Mouse (Mus musculus) left cerebral cortex, adult 2 months (tissue): ENCODE data around the gene Nuf2. TPM values are rescaled to one million over a fixed set of nuclear protein-coding genes. Genes with fewer than 3 reads are reported as not detected.
"Not testable (repeated sequence)": the region's sequence is repeated elsewhere in the genome, so short reads cannot be mapped to it uniquely, and the experiment has no call there.

Experiments
- DNase-seq, 2 experiments: peaks; one replicate each; pipeline ENCODE4 v3.0.0; 2021 to 2022; ENCODE audit warnings: low spot score in 2 of 2, mixed read lengths in 1 of 2; ENCODE audit errors: extremely low spot score in 1 of 2
- H3K27ac ChIP-seq: fragments of 200-600 bp; 2 replicates; pipeline ENCODE4 v1.8.1; 2022
- H3K4me3 ChIP-seq: fragments of 200-600 bp; 2 replicates; pipeline ENCODE4 v1.8.1; 2022
- CTCF ChIP-seq: fragments of 200-600 bp; IDR thresholded peaks from 2 replicates; pipeline ENCODE4 v1.8.1; 2022; ENCODE audit warnings: antibody characterized with exemption, mild to moderate bottlenecking, moderate library complexity
- intact Hi-C: fragments of 180-260 bp; cut with DNase I; formaldehyde crosslinking; loops from one replicate; pipeline ENCODE4 v1.15.1; 2025
- total RNA-seq, 2 experiments: library from RNA; stranded (reverse); gene quantifications; 2 replicates each; pipeline ENCODE4 v1.2.3; 2021

Nuf2 gene
- total RNA-seq, 2 experiments from 2014 or later, result 1.4 to 1.5 TPM

DNA sequence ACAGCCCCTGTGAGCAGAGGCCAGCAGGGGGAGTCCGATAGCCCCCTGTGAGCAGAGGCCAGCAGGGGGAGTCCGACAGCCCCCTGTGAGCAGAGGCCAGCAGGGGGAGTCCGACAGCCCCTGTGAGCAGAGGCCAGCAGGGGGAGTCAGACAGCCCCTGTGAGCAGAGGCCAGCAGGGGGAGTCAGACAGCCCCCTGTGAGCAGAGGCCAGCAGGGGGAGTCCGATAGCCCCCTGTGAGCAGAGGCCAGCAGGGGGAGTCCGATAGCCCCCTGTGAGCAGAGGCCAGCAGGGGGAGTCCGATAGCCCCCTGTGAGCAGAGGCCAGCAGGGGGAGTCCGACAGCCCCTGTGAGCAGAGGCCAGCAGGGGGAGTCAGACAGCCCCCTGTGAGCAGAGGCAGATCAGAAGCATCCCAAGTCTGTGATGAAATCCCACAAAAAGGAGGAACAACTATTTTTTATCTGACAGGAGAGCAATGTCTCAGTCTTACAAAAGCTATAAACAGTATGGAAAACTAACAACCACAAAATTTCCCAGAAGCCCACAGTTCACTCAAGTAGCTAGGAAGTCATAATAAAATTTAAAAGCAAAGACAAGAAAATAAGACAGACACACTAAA is 13.3 kb downstream of the Nuf2 start:
- intact Hi-C loops, result loop anchor here (5.0 kb wide), 1 partner anchor 419 kb away; no protein-coding TSS in a partner anchor
- peak; percentile 28 for TF ChIP-seq CTCF

DNA sequence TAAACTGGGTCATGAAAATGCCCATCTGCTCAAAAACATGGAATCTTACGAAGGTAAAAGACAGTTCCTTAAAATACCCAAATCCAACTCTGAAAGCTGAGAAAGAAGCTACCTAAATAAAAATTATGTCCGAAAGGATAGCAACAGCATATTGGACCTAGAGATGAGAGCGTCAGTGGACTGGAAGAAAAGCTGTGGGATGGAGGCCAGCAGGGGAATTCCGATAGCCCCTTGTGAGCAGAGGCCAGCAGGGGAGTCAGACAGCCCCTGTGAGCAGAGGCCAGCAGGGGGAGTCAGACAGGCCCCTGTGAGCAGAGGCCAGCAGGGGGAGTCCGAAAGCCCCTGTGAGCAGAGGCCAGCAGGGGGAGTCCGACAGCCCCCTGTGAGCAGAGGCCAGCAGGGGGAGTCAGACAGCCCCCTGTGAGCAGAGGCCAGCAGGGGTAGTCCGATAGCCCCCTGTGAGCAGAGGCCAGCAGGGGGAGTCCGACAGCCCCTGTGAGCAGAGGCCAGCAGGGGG is 13.8 kb downstream of the Nuf2 start:
- intact Hi-C loops, result loop anchor here (5.0 kb wide), 1 partner anchor 420 kb away; no protein-coding TSS in a partner anchor
- H3K27ac ChIP-seq, result no peak overlapping the region
- no peak for DNase-seq
- TF ChIP-seq CTCF, result peak; percentile 11; the same call in 1 of the 2 replicates
- H3K4me3 ChIP-seq, result no peak overlapping the region

More for the DNA sequence above, 13.3 kb downstream of the Nuf2 start:
- DNase-seq, H3K4me3 ChIP-seq, H3K27ac ChIP-seq: not testable (repeated sequence)

DNA sequence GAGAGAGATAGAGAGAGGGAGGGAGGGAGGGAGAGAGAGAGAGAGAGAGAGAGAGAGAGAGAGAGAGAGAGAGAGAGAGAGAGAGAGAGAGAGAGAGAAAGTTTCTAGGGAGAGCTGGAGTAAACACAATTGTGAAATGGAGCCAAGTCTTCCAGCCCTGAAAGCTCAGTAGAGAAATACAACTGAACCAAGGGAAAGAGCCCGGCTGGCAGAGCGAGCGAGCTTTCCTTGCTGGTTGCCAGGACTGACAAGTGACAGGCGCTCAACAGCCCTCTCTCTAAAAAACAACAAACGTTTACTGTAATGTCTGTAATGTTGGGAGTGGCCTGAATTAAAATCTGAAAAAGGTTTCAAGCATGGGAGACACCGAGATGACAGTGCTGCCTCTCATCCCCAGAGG is 24.9 kb downstream of the Nuf2 start:
- no peak overlapping the region for H3K4me3 ChIP-seq
- intact Hi-C loops, result no loop called here
- DNase-seq, result no peak
- TF ChIP-seq CTCF, result no peak
- no peak overlapping the region for H3K27ac ChIP-seq

DNA sequence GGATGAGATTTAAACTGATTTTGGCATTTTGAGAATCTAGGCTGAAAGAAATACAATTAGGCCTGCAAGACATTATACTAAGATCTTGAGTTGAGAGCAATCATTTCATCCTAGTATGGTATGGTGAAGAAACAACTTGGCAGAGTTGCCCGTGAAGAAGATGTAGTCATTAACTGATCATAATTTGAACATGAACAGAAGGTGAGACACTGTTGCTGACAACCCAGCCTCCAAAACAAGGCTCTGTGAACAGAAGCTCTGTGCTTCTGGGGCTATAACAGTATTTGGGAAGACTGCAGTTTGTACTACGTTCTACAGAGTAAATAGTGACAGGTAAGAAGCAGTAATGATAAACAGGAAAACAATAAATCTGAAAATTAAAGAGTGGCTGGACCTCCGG is 28.4 kb downstream of the Nuf2 start:
- no peak for DNase-seq
- Histone ChIP-seq H3K27ac (no peak overlapping the region), H3K4me3 (no peak overlapping the region)
- intact Hi-C loops, result no loop called here
- TF ChIP-seq CTCF, result no peak

DNA sequence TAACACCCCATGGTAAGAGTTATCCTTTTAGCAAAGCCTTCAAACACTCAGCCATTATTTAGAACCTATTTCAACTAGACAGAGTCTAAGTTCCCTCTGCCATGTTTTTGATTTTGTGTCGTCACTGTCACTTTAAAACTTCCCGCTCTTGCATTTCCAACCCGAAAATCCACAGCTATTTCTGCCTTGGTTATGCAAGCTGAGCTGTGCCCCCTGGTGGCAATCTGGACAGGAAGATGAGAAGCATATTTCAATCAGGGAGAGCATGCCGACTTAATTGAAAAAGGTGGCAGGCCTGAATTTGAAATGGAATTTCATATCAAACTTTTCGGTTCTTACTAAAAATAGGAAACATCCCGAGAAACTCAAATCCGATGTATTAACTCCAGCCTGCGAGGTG is 35.6 kb downstream of the Nuf2 start:
- Histone ChIP-seq H3K27ac (no peak overlapping the region), H3K4me3 (no peak overlapping the region)
- peak; percentile 70 for TF ChIP-seq CTCF
- intact Hi-C loops, result no loop called here
- peak; percentile 60 to 62 for DNase-seq

DNA sequence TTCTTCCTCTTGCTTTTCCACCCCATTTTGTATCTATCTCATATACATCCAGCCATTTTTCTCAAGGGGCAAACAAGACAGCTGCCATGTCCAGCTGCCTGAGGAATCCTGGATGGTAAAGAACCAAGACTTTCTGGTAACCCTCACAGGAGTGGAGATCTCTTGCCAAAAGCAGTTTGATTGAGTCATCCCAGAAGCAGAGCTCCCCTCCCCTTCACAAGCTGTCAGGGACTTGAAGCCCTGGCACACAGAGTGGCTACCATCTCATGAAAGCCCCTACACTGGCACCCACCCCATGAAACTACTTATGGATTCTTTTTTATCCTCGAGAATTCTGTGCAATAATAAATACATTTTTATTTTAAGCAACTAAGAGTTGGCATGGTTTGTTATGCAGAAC is 39.7 kb downstream of the Nuf2 start:
- no peak overlapping the region for H3K27ac ChIP-seq
- DNase-seq, result no peak
- no peak overlapping the region for H3K4me3 ChIP-seq
- no peak for TF ChIP-seq CTCF
- intact Hi-C loops, result no loop called here

DNA sequence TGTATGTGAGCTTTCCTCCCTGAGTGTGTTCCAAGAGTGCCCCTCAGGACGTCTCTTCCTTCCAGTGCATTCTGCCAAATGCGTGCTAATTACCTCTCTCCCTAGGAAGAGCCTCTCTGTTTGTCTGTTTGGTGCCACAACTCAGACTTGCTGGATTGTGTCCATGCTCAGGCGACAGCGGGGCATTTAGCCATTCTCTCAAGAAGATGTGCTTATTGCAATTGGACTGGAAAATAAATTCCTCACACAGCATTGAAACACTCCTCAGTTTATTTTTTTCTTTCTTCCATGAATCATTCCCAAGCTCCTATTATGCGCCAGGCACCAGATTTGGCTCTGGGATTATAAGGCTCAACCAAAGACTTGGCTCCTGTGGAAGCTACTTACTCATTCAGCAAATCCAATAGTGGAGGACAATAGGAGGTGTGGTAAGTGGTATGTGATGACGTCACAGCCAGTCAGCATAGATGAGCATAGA is 45.8 kb downstream of the Nuf2 start:
- peak in 1 of 2 experiments; percentile 33 for DNase-seq
- Histone ChIP-seq H3K27ac (no peak overlapping the region), H3K4me3 (no peak overlapping the region)
- no peak for TF ChIP-seq CTCF
- intact Hi-C loops, result no loop called here

DNA sequence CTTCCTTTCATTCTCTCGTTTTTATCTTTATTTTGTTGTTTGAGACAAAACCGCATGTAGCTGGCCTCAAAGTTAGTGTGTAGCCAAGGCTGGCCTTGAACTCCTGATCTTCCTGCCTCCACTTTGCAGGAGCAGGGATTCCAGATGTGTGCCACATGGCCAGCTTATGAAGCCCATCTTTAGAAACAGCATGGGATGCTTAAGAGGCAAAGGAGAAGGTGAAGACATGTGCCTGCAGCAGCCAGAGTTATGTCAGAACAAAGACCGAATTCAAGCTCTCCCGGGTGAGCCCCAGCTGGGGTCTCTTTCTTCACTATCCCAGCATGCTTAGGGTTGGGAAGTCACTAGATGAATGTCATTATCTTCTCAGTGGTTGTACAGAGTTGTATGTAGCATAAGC is 46.7 kb downstream of the Nuf2 start:
- intact Hi-C loops, result no loop called here
- no peak for TF ChIP-seq CTCF
- no peak overlapping the region for H3K4me3 ChIP-seq
- no peak for DNase-seq
- no peak overlapping the region for H3K27ac ChIP-seq

DNA sequence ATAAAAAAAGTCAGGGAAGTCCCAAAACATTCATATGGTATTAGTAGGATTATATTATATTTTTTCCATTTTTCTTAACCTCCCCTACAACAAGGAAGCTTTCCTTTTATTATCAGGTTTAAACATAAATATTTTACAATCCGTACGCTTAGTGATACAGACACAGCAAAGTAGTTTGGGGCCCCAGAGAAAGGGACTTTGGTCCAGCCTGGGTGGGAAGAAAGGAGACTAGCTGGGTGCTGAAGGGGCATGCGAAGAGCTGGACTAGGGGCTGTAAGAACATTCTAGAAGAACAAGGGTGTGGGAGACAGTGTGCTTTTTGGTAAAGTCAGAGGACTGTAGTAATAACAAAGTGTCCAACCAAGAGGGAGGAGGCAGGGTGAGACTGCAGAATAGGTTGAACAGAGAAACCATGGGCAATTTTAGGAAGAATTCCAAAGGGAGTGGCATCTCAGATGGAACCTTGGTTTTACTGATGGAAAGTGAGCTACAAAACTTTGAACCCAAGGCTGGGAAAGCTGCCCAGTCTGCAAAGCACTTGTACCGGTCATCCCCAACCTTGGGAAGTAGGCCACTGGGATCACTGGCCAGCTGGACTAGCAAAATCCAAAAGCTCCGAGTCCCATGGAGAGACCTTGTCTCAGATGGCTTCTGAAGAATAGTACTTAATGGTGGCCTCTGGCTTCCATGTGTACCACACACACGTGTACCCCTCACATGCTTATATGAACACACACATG is 48.5 kb downstream of the Nuf2 start:
- Histone ChIP-seq H3K27ac (no peak overlapping the region), H3K4me3 (no peak overlapping the region)
- no peak for DNase-seq
- no peak for TF ChIP-seq CTCF
- intact Hi-C loops, result no loop called here

DNA sequence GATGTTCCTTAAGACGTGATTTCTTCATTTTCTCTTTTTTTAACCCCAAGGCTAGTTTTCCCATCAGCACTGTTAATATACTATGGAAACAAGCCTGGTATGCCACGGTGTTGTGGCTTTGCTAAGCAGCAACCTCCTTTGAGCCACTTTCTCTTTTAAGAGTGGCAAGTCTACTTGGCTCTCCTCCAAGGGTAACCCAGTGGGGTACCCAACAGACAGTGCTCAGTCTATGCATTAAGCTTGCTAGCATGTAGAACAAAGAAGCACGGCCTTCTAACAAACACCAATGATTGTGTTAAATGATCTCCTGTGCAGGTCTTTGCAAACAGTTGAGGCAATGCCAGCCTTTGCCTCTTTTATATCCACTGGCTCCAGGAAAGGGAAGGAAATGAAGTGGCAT is 60.1 kb downstream of the Nuf2 start:
- intact Hi-C loops, result no loop called here
- no peak for TF ChIP-seq CTCF
- DNase-seq, result no peak
- Histone ChIP-seq H3K4me3 (no peak overlapping the region), H3K27ac (no peak overlapping the region)

DNA sequence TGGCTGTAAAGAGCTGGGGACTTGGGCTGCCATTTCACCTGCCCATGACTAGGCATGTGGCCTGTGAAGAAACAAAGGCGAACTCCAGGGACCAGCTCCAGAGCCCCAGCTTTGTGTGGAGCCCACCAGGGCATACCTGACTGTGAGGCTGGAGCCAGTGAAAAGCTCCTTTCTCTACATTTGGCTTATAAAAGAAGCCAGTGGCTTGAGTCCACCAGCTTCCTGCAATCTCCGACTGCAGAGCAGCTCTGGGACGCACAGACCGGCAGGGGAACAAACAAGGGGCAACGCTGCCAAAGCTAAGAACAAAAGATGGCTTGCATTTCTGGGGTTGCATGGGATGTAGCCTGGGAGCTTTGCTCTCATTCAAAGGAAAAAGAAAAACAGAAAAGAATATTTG is 63.5 kb downstream of the Nuf2 start:
- peak in 1 of 2 experiments; percentile 24 for DNase-seq
- TF ChIP-seq CTCF, result no peak
- intact Hi-C loops, result no loop called here
- peak overlapping the region; percentile 16; the same call in 1 of the 2 replicates for H3K27ac ChIP-seq
- no peak overlapping the region for H3K4me3 ChIP-seq

DNA sequence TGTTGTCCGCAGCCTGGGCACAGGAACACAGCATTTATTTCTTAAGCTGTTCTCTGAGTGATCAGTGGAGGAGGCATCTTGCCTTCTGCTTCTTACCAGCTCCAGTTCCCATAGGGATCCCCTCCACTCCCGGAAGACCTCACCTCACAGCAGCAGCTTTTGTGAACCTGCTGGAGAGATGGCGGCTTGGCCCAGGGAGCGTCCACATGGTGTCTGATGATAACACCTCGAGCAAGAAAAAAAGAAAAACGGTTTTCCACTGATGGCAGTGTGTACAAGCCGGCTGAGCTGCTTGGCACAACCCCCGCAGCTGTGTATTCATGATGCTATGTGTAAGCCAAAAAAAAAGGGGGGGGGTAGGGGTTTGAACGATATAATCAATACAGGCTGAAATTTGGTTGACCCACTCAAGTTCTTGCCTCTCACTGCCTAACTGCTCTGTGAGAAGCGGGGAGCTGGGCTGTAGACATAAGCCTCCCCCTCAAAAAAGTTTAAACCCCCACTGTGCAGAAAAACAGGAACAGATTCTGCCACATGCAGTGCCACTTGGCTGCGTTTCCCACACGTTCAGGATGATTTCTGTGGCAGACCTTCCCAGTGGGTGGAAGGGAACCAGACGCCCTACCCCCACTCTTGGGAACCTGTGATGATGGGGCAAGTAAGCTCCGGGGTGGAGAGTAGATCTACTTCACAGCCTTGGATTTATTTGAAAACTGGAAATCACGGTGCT is 68.7 kb downstream of the Nuf2 start:
- Histone ChIP-seq H3K4me3 (peak overlapping the region; percentile 10; the same call in 1 of the 2 replicates), H3K27ac (peak overlapping the region; percentile 64; the same call in 1 of the 2 replicates)
- peak; percentile 64 to 70 for DNase-seq
- intact Hi-C loops, result loop anchor here (1.0 kb wide), 1 partner anchor 40 kb away; no protein-coding TSS in a partner anchor
- no peak for TF ChIP-seq CTCF
